Mouse (Mus musculus) spleen, postnatal 14 days (tissue): Measurements from ENCODE around the gene P2rx5.

Experiments used
- DNase-seq, 2 experiments: peaks; one replicate each; pipeline ENCODE4 v3.0.0; 2021 to 2022; ENCODE audit warnings: low spot score in 2 of 2

The P2rx5 gene

DNA sequence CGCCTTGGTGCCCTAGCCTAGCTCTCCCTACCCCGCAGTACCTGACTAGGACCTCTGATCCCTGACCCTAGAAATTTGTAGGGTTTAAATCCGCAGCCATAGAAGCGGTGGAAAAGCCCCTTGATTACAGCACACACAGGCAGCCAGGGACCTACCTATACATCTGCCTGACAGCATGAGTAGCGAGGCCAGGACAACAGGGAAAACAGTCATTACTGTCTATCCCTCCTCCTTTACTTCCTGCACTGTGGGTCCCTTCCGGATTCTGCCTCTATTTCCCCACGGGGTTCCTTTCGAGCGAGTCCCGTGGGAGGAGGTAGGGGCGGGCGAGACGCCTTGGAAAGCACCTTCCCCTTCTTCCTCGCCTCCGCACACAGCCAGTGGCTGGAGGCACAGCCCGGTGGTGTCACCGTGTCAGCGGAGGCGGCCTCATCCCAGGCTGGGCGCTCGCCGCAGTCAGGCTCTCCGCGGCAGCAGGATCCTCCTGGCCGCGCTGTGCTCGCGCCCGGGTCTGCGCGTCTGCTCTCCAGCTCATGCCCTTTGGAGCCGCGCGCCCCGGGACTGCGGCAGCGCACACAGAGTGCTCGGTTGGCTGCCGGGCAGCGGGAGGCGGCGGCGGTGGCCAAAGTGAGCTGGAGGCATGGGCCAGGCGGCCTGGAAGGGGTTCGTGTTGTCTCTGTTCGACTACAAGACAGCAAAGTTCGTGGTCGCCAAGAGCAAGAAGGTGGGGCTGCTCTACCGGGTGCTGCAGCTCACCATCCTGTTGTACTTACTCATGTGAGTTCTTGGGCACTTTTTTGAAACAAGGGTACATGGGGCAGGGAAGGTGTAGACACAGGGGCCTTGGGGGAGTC is at the start of gene P2rx5:
Gene P2rx5 (plus strand): TSS at position 465 of the 854 bp plus-strand sequence.
- DNase-seq = no peak

- no peak for DNase-seq
Measured at GRCm38 (mm10) chr11:73111414-73111813, 48.8 kb upstream of the P2rx5 start.

- no peak for DNase-seq
Measured at GRCm38 (mm10) chr11:73126495-73126894, 33.7 kb upstream of the P2rx5 start.

DNA sequence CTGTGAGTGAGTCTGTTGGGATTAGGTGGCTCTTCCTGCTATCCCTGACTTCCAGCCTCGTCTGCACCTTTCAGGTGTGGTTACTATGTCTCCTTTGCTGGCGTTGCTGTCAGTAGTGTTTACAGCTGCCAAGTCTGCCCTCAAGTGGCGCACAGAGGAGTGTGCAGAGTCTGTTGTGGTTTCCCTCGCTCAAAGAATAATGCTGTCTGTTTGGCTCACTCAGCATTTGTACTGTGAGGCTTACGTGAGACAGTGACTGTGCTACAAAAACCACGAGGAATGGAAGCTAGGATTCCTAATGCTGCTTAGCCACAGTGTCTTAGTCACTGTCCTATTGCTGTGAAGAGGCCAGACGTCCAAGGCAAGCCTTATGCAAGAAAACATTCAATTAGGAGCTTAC is 29.2 kb upstream of the P2rx5 start:
- DNase-seq = no peak

GRCm38 (mm10) chr11:73132999-73133398 is 27.2 kb upstream of the P2rx5 start:
- no peak for DNase-seq

DNA sequence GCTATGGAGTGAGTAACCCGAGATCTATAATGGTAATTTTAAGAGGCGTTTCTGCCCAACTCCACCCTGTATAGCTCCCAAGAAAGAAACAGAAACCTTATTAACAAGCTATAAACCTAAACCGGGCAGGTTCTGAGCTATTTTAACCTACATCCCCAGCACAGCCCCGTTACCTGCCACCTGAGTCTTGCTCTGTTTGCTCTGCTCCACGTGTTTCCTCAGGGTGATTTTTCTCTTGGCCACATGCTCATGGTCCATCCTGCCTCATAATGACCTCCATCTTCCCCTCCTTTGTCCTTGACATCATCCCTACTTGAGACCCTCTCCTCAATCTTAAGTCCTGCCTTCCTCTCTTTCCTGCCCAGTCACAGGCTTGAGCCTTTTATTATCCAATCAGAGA is 26.0 kb upstream of the P2rx5 start:
- DNase-seq = no peak

DNA sequence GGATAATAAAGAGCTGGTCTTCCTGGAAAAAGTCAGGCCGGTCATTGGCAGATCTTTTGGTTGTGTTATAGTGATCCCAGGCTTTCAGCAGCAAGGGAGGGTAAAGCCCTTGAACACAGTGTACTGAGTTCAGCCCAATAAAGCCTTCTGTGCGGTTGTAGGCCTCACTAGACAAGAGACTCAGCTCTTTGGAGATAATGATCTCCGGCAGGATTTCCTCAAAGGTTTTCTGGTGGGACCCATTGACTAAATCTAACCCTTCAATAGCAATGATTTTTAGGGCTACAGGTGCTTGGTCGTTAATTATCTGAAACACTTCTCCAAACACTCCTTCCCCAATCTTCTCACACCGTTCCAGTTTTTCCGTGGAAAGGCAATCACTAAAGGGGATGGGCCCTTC is 23.6 kb upstream of the P2rx5 start:
- no peak for DNase-seq

DNA sequence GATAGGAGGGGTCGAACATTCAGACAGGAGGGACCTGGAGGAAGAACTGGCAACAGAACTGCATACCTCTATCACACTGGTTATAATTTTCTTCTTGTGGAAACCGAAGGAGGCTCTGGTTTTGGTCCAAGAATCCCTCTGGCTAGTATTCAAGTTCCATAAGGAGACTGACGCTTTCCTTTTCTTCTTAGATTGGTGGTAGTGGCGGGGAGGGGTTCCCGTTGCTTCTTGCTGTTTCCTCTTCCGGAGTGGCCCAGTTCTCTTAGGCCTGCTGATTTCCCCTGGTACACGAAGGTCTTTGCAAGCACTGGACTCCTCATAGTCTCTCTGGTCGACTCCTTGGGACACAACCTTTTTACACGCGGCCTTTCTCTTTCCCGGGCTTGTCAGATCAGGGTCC is 23.1 kb upstream of the P2rx5 start:
- DNase-seq = peak in 1 of 2 experiments; percentile 7

DNA sequence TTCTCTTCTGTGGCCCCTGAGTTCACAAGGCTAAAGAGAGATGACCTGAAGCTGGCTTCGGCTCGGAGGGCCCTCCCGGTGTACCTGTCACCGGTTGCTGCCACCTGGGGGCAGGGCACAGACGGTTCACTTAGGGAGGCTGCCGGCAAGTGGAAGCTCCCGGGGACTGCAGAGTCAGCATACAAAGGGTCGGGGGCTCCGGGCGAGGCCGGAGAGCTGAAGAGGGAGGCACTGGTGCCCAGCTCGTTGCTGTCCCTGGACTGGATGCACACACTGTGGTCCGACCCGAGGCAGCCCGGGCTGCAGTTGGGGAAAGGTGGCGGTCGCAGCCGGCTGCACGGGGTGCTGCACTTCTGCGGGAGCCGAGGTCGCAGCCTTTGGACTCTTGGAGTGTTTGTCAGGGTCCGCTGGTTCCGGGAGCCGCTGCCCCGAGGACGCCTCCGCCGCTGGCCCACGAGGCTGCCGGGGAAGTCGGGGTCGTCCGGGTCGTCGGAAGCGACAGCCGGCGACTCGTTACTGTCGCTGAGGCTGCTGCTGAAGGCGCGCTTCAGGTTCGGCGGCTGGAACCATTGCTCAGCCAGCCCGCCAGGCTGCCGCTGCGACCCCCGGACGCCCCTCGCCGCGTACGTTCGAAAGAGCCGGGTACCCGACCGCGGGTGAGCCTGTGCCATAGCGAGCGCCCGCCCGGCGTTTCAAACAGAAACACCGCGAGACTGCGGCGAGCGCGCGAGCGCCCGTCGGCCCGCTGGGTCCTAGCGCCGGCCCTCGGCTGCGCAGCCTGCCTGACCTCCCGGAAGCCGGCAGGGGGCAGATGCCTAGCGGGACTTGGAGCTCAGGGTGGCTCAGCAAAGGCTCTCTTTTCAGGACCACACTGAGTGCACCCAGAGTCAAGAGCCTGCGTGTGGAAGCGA is 22.4 kb upstream of the P2rx5 start, which contains the start of gene Haspin:
Gene Haspin (minus strand): TSS at position 704 of the 911 bp plus-strand sequence.
- peak; percentile 87 to 93 for DNase-seq

- no peak for DNase-seq
Measured at GRCm38 (mm10) chr11:73144261-73144681, 15.9 kb upstream of the P2rx5 start.

- DNase-seq = no peak
Measured at GRCm38 (mm10) chr11:73146026-73146974, 13.9 kb upstream of the P2rx5 start.

GRCm38 (mm10) chr11:73146975-73147365 is 13.3 kb upstream of the P2rx5 start:
- no peak for DNase-seq

- DNase-seq = no peak
Measured at GRCm38 (mm10) chr11:73148209-73148608, 12.0 kb upstream of the P2rx5 start.

DNA sequence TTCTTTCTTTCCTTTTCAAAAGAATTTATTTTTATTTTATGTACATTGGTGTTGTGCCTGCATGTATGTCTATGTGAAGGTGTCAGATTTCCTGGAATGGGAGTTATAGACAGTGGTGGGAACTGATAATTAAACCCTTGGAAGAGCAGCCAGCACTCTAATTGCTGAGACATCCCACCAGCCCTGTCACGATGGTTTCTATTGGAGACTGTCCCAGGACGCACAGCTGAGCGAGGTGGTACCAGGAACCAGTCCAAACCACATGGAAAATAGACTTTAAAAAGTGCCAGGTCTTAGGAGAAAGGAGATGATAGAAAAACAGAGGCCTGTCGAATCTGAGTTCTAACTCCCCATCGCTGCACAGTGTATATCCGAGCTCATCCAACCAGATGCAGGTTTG is 5.2 kb upstream of the P2rx5 start:
- no peak for DNase-seq

DNA sequence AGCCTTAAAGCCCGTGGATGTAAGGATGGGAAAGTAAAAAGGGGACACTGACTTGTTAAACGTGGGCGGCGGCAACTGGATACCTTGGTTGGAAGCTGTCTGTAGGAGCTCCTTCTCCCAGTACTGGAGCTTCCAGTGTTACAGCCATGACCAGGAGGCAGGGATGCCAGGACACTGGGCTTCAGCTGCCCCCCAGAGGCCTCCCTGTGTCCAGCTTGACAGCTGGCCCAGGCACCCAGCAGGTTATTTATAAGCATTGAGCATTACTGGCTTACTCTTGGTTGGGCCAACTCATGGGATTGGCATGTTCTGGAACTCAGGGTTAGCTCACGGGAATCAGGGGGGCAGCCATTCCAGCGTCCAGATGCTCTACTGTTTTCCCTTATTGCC is 585 bp downstream of the P2rx5 start:
- DNase-seq = no peak

DNA sequence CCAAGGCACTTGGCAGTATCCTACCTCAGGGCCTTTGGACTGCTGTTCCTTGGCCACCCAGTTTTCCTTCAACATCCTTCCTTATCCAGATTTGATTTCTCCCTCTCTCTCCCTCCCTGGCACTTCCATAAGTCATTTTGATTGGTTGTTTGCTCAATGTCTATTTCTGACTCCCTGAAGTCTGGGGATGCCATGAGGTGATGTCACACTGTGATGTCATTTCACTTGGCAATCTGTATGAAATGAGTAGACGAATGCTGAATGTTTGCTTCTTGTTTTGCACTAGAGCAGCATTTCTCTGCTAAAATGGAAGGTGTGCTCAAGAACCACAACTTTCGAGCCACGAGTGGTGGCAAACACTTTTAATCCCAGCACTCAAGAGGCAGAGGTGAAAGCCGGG is 1.4 kb downstream of the P2rx5 start:
- no peak for DNase-seq

GRCm38 (mm10) chr11:73162284-73162683 is 2.1 kb downstream of the P2rx5 start:
- no peak for DNase-seq

DNA sequence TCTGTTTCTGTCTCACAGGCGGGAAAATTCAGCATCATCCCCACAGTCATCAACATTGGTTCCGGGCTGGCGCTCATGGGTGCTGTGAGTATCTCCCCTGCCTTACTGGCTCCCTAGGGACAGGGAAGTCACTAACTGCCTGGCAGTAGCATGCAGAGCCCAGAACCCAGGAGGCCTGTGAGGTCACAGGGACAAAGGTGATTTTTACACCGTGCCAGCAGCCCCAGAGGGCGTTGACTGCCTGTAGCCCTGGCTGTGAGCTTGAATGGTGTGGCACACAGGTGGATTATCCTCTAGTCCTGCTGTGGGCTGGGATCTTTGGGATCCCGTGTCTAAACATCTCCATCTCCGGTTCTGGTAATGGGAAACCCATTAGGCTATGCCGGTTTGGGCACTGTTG is 7.8 kb downstream of the P2rx5 start:
- no peak for DNase-seq

GRCm38 (mm10) chr11:73168576-73168975 is 8.4 kb downstream of the P2rx5 start:
- no peak for DNase-seq

DNA sequence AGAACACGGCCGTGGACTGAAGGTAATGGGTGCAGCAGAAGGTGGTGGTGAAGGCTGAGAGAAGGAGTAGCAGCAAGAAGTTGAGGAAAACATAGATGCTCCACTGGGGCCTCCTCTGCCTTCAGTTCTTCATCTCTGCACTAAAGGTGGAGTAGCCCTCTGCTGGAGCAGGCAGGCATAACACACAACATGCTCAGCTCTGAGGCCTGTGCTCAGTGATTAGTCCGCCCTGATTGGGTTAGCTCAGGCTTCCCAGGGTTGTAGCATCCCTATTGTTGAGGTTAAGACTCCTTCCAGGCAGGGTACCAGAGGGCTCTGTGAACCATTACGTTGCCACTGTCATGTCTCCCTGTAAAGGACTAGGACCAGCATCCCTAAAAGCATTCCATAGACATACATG is 9.0 kb downstream of the P2rx5 start:
- peak in 1 of 2 experiments; percentile 53 for DNase-seq

- no peak for DNase-seq
Measured at GRCm38 (mm10) chr11:73172186-73172585, 12.0 kb downstream of the P2rx5 start.
